Comparison of ENCODE assay signal across 10 mouse cellular contexts in genomic region chr1:181851521-181852310, GRCm38 (mm10). TPM values are rescaled to one million over a fixed set of nuclear protein-coding genes. Genes with fewer than 3 reads are reported as not detected.
DNase-seq lines count a peak whose midpoint lies in the region; ATAC-seq and TF ChIP-seq lines count a peak whose summit lies in the region.
"Had no signal": no experiment of that assay in that cellular context is flagged by ENCODE, and none has a peak within 500 bp of the region (broad histone marks: within the 10 kb centered on the region; RNA-seq: fewer than 3 reads in every experiment).

No protein-coding gene starts in this region.

- no peaks in the 10 kb centered on the region for H3K36me3 ChIP-seq in kidney, embryonic 15.5 days
- no peaks in the 10 kb centered on the region for H3K36me3 ChIP-seq in small intestine, adult 2 months (ENCODE audit: control insufficient read depth, insufficient read depth, low read length)
- H3K36me3 ChIP-seq in liver, embryonic 12.5 days = no peaks in the 10 kb centered on the region
- H3K36me3 ChIP-seq: embryonic facial prominence, embryonic 13.5 days; limb, embryonic 12.5 days had no signal

- no peak overlapping the region for H3K27ac ChIP-seq in kidney, embryonic 15.5 days
- H3K27ac ChIP-seq in small intestine, adult 2 months (ENCODE audit: insufficient read depth, low read depth, low read length) = peak overlapping the region; percentile 94
- no peak overlapping the region for H3K27ac ChIP-seq in liver, embryonic 12.5 days
- H3K27ac ChIP-seq: embryonic facial prominence, embryonic 13.5 days; limb, embryonic 12.5 days had no signal

- 88% methylated on average over 12 of the region's 12 CpGs for WGBS in kidney, embryonic 15.5 days
- 78% methylated on average over 12 of the region's 12 CpGs for WGBS in small intestine, adult 2 months
- 68% methylated on average over 12 of the region's 12 CpGs for WGBS in liver, embryonic 12.5 days (ENCODE audit: insufficient replicate concordance)

- no peaks in the 10 kb centered on the region for H3K9me3 ChIP-seq in kidney, embryonic 15.5 days (replicated peaks)
- H3K9me3 ChIP-seq in liver, embryonic 12.5 days (replicated peaks) = no peaks in the 10 kb centered on the region
- H3K9me3 ChIP-seq: limb, embryonic 12.5 days had no signal

- H3K4me3 ChIP-seq in kidney, embryonic 15.5 days (replicated peaks) = no peak overlapping the region
- H3K4me3 ChIP-seq in small intestine, adult 2 months (ENCODE audit: low read depth, low read length) = no peak overlapping the region
- no peak overlapping the region for H3K4me3 ChIP-seq in liver, embryonic 12.5 days
- H3K4me3 ChIP-seq: embryonic facial prominence, embryonic 13.5 days; limb, embryonic 12.5 days had no signal

- H3K9ac ChIP-seq in kidney, embryonic 15.5 days = no peak overlapping the region
- no peak overlapping the region for H3K9ac ChIP-seq in liver, embryonic 12.5 days
- H3K9ac ChIP-seq: embryonic facial prominence, embryonic 13.5 days; limb, embryonic 12.5 days had no signal

- no peak for DNase-seq in kidney, postnatal 36 days
- peak; percentile 62 for DNase-seq in fibroblast of lung, adult 2 months (ENCODE audit: low read depth)
- DNase-seq in heart, adult 9 months (ENCODE audit: low spot score in 2 of 2) = peak; percentile 67 to 69
- DNase-seq in left cerebral cortex, adult 18-20 months (ENCODE audit: low spot score in 2 of 2) = peak; percentile 38 to 56
- DNase-seq in yolk sac, embryonic 10.5 days (ENCODE audit: low spot score) = no peak

- TF ChIP-seq POLR2A in small intestine, adult 2 months (IDR thresholded peaks at IDR 0.05; ENCODE audit: low read depth, low read length) = no peak

- TF ChIP-seq CTCF in small intestine, adult 2 months (IDR thresholded peaks at IDR 0.05; ENCODE audit: extremely low read depth, insufficient read length, insufficient replicate concordance, low read depth, low read length) = no peak

- peaks cover 11% of the 10 kb centered on the region for H3K4me1 ChIP-seq in kidney, embryonic 15.5 days
- peaks cover 10% of the 10 kb centered on the region for H3K4me1 ChIP-seq in small intestine, adult 2 months (ENCODE audit: control insufficient read depth, insufficient read depth, insufficient read length, low read length)
- peaks cover 9% of the 10 kb centered on the region for H3K4me1 ChIP-seq in liver, embryonic 12.5 days

- 0 out of 2 replicates have a peak, but pooled peaks cover 3% of the 10 kb centered on the region for H3K27me3 ChIP-seq in kidney, embryonic 15.5 days
- H3K27me3 ChIP-seq in small intestine, adult 2 months (ENCODE audit: control insufficient read depth, insufficient read depth, low read length) = no peaks in the 10 kb centered on the region
- H3K27me3 ChIP-seq in liver, embryonic 12.5 days (replicated peaks) = peaks cover 16% of the 10 kb centered on the region; the same call in 1 of the 2 replicates
- H3K27me3 ChIP-seq: embryonic facial prominence, embryonic 13.5 days had no signal

- no peak for ATAC-seq in kidney, embryonic 15.5 days (replicated peaks; ENCODE audit: low FRiP score)
- no peak for ATAC-seq in liver, embryonic 12.5 days

- peak overlapping the region; percentile 62; the same call in 1 of the 2 replicates for H3K4me2 ChIP-seq in kidney, embryonic 15.5 days
- no peak overlapping the region for H3K4me2 ChIP-seq in liver, embryonic 12.5 days

RNA-seq across cellular contexts. Expression of gene Lbr, which starts 8.9 kb away (rescaled TPM):
- 112 and 114 TPM in 2 replicates for polyA plus RNA-seq in kidney, embryonic 15.5 days (2015; fragmentation: Nextera tagmentation; extraction: Ambion mirVana)
- total RNA-seq in left cerebral cortex, adult 18-20 months (2021) = 10 to 100 TPM; 13.0 to 15.6 TPM
- polyA plus RNA-seq in small intestine, adult 2 months (2012; rRNA removed) = 5.9 and 13.5 TPM in 2 replicates
- 284 and 296 TPM in 2 replicates for polyA plus RNA-seq in liver, embryonic 12.5 days (2016; fragmentation: Nextera tagmentation; extraction: Ambion mirVana)

Comparison
In these comparisons a context has a peak if more than half of its experiments do, and no peak if none do; other contexts are left out.
1. DNase-seq: peak in fibroblast of lung, adult 2 months (single experiment), heart, adult 9 months (2 of 2) and left cerebral cortex, adult 18-20 months (2 of 2); none in kidney, postnatal 36 days (0 of 2) and yolk sac, embryonic 10.5 days (single experiment).